Mouse (Mus musculus) testis, postnatal 10 days (tissue): ENCODE data around the gene Kdm1a.

Experiments
- DNase-seq: peaks from one replicate; pipeline ENCODE4 v3.0.0; 2021; ENCODE audit warnings: low spot score

Kdm1a gene

DNA sequence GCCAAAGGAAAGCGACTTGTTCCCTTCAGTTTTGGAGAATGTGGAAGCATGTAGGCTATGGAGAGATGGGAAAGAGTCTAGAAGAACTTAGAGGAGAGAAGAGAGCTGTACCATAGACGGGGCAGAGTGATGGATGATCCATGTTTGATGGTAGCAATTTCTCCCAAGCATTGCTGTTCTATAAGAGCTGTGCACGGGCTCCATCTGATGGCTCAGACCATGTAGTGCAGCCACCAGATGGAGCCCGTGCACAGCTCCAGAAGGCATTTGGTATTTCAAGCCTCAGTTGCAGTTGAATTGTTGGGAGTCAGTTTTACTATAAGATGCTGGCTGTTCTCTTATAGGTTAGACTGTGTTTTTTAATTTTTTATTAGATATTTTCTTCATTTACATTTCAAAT, 76.1 kb downstream of the Kdm1a start:
- peak; percentile 73 for DNase-seq

DNA sequence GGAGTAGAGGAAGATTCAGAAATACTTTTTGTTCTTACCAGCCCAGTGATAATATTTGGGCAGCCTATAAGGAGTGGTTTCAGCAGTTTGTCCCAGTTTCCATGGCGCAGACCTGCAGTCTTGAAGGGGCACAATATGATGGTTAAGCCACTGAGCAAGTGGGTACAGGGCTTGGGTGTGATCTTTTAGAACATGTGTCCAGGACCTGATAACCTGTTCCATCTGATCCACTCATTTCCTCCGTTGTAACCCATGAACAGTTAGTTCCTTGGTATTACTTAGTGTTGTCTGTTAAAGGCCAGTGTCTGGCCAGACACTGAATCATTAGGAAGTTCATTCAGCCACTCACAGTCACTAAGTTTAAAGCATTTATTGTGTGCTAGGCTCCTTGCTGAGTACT, 78.2 kb downstream of the Kdm1a start:
- no peak for DNase-seq

DNA sequence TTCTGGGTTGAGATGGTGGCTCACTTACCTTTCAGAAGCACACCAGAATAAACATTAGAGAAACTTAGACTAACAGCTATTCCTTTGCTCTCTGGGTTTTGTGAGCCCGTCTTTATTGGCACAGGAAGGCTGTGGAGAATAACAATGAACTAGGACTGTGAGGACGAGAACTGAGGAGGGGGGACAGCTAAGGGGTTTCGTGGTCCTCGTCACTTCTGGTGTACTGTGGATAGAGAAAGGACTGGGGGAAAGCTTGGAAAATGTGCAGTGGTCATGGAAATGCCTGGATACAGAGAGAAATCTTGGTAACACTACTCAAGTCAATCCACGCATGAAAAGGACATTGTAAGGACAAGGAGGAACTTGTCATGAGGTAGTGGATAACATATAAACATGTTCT, 80.6 kb downstream of the Kdm1a start:
- no peak for DNase-seq

DNA sequence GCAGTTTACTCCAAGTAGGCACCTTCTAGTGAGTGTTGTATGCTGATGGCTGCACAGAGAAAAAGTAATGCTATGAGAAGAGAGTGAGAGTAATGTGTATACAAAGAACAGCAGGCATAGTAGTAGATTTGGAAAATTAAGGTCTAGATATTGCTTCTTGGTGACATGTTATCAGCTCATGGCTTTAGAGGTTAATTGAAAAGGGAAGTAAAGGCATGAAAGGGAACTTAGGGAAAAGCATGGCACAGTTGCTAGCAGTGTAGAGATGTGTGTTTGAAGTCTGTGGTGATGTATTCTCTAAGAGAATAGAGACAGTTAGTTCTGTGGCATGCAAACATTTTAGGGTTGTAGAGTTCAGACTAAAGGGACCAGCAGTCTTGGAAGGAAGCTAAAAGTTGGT, 82.7 kb downstream of the Kdm1a start:
- DNase-seq: no peak

DNA sequence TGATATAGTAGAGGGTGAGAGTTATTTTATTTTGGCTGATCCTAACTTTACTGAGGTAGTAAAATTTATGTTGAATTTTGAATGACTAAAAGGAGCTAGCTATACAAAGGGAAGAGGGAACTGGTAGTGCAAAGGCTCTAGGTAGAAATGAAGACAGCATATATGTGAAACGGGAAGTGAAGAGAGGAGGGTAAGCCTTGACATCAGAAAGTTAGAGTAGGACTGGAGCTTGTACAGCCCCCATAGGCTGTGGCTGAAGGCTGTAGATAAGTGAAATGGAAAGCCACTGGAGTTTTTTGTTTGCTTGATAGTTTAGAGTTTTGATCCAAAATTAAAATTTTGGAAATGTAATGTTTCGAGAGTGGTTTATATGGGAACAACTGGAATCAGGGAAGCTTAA, 83.9 kb downstream of the Kdm1a start:
- DNase-seq: no peak

DNA sequence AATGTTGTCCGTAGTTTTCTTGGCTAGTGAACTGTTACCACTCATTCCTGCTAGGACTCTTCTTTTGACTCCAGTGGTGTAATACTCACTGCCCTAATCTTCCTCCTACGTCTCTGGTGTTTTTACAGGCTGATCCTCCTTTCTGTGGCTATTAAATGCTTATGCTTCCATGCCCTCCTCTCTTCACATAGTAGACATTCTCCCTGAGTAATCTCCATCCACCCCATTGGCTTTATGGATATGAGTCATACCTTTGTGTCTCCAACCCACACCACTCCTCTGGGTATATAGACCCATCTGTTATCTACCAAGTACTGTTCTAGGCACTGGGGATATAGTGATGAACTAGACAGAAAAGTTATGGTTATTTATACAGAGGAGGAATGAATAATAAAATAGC, 84.4 kb downstream of the Kdm1a start:
- DNase-seq: no peak

DNA sequence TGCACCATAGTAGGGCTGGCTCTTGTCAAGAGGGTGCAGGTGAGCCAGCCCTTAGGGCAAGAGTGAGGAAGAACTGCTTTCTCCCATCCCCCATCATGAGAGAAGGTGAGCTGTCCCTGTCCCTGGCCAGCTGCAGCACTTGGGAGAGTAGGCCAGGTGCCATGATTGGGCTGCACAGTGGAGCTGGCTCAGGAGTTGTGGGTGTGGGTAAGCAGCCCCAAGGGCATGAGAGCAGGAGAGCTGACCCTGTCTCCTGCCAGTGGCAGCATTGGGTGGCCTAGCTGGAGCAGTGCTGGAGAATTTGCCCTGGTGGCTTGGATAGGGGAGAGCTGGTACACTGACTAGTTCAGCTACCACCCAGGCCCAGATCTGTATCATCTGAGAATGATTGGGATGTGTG, 89.6 kb downstream of the Kdm1a start:
- no peak for DNase-seq

DNA sequence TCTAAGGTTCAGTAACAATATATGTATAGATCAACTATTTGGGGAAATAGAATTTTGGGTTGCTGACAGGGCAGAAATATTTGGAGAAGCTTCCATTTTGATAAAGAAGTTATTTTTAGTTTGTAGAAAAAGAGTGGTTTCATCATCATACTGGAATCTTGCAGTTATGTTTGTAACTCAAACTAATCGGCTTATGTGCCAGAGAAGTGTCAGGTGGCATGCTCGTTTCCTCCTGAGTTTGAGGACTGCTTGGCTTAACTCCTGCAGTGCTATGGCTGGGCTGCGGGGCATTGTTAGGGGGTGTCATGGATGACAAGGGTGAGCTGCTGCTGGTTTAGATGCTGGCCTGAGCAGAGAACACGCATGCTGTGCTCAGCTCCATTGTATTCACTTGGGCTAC, 90.8 kb downstream of the Kdm1a start:
- no peak for DNase-seq

DNA sequence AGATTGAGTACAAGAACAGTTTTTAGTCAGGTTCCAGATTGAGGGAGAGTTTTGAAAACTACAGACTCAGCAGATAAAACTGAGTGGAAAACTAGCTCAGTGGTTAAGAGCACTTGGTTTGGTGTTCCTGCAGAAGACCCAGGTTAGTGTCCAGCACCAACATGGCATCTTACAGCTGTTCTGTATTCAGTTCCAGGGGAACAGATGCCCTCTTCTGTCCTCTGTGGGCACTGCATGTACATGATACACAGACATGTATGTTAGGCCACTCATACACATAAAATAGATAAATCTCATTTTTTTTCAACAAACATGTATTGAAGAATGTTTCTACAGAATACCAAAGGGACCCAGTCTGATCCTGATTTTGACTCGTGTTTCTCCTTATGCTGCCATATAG, 92.7 kb downstream of the Kdm1a start:
- DNase-seq: no peak

DNA sequence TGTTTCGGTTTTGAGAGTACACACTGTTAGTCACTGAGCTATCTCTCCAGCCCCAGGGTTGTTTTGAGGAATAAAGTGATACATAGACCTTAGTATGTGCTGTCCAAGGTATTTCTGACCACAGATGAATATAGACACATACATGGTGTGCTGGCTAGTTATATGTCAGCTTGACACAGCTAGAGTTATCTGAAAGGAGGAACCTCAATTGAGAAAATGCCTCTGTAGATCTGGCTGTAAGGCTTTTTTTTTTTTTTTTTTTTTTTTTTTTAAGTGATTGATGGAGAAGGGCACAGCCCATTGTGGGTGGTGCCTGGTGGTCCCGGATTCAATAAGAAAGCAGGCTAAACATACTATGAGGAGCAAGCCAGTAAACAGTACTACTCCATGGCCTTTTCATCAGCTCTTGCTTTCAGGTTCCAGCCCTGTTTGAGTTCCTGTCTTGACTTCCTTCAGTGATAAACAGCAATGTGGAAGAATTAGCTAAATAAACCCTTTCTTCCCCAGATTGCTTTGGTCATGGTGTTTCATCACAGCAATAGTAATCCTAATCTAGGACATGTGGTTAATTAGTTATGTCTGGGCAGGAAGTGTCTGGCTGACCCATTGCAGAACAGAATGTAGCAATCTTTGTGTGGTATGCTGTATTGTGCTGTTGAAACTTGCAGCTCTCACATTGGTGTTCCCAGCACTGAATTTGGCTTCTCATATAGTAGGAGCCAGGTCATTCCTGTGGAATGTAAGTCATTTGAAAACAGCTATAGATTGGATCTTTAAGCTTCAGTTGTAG, 96.9 kb downstream of the Kdm1a start:
- DNase-seq: no peak
